Comparison of ENCODE assay signal across 16 mouse cellular contexts in the genomic region with DNA sequence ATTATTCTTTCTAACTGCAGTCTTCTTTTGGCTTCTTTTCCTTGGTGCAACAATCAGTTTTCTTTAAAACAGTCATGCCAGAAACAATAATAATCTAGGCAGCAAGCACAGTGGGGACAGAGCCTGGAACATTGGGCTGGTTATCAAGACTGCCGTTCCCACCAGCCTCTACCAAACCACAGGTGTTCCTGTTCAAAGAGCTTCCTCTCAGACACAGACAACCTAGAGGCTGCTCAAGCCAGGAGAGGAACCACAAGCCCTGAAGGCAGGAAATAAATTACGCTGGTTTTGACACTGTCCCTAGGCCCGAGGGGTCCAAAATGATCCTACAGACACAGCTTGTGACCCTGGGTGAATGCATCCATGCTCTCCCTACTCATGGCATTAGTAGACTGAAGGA.
A peak's percentile ranks its signal among the peaks of the same experiment; 100 is the strongest.
DNase-seq lines count a peak whose midpoint lies in the region; ATAC-seq lines count a peak whose summit lies in the region.
"Had no signal": no experiment of that assay in that cellular context is flagged by ENCODE, and none has a peak within 500 bp of the region (broad histone marks: within the 10 kb centered on the region; RNA-seq: fewer than 3 reads in every experiment).

No protein-coding gene starts in this region.

- intact Hi-C loops in gastrocnemius, postnatal 14 days (cut with DNase I; ENCODE audit: low total_unique reads): no loop called here

- peak; percentile 11 to 14 for DNase-seq in natural killer cell, adult 2 months (ENCODE audit: low spot score in 2 of 2)
- peak; percentile 66 for DNase-seq in thymus, postnatal 14 days
- no peak for DNase-seq in urinary bladder, postnatal 4 days (ENCODE audit: low spot score in 2 of 2)
- no peak for DNase-seq in gastrocnemius, postnatal 14 days
- DNase-seq in layer of hippocampus, adult 9-11 months: no peak
- DNase-seq in frontal cortex, postnatal 36 days (ENCODE audit: low spot score in 2 of 2): no peak
- DNase-seq: cerebellum, adult 18-20 months; gastrocnemius, postnatal 36 days; kidney, adult 8-10 months; kidney, postnatal 4 days; liver, embryonic 13.5 days; midbrain, embryonic 14.5 days; right cerebral cortex, postnatal 25 days had no signal

- peak; percentile 56 for ATAC-seq in CD4-positive, CD25-positive, alpha-beta regulatory T cell, adult 4 months
- peak; percentile 90 to 94 for ATAC-seq in hematopoietic stem cell, adult 5-6 weeks (replicated peaks in 1 of 2; ENCODE audit: insufficient read depth in 1 of 2, low FRiP score in 2 of 2, low TSS enrichment in 1 of 2, low read depth in 1 of 2, poor library complexity in 2 of 2, severe bottlenecking in 2 of 2)
- ATAC-seq: forebrain, embryonic 15.5 days had no signal

Comparison
In these comparisons a context has a peak if more than half of its experiments do, and no peak if none do; other contexts are left out.
1. DNase-seq: peak in natural killer cell, adult 2 months (2 of 2) and thymus, postnatal 14 days (single experiment); none in urinary bladder, postnatal 4 days (0 of 2), gastrocnemius, postnatal 14 days (single experiment), layer of hippocampus, adult 9-11 months (single experiment) and frontal cortex, postnatal 36 days (0 of 2).